Mouse (Mus musculus) cortical plate, adult 2 months (tissue): ENCODE data around the gene Unc79.

Experiments used
- CTCF ChIP-seq: fragments of 200-500 bp; IDR thresholded peaks from 2 replicates; pipeline ENCODE4 v1.5.1; 2011; ENCODE audit warnings: mild to moderate bottlenecking, control low read depth, low read length; ENCODE audit not compliant: insufficient read depth; ENCODE audit errors: extremely low read depth
- POLR2A ChIP-seq: fragments of 200-500 bp; IDR thresholded peaks from 2 replicates; pipeline ENCODE4 v1.6.1; 2011; ENCODE audit warnings: mild to moderate bottlenecking, low read length, control low read depth; ENCODE audit not compliant: insufficient read depth; ENCODE audit errors: extremely low read depth

GRCm38 (mm10) chr12:102930789-102931188, 17.9 kb upstream of the Unc79 start:
- TF ChIP-seq CTCF, result no peak
- no peak for TF ChIP-seq POLR2A
